Mouse (Mus musculus) midbrain, embryonic 12.5 days (tissue): ENCODE data around the gene Vmn1r4. TPM values are rescaled to one million over a fixed set of nuclear protein-coding genes. Genes with fewer than 3 reads are reported as not detected.

ENCODE experiments used
- ATAC-seq: fragments of 200-750 bp; cut with Nextera tagmentation; 2 replicates; pipeline ENCODE4 v1.8.0; 2017; ENCODE audit warnings: low read depth, moderate TSS enrichment, moderate library complexity; ENCODE audit not compliant: low FRiP score
- H3K27ac ChIP-seq: fragments of 300-500 bp; sonication (generic); replicated peaks from 2 replicates; pipeline ENCODE4 v1.5.1; 2016; ENCODE audit warnings: mild to moderate bottlenecking
- H3K27me3 ChIP-seq: fragments of 300-500 bp; sonication (generic); 2 replicates; pipeline ENCODE4 v1.6.1; 2016; ENCODE audit warnings: mild to moderate bottlenecking
- H3K36me3 ChIP-seq: fragments of 300-500 bp; sonication (generic); 2 replicates; pipeline ENCODE4 v1.6.1; 2016
- H3K4me1 ChIP-seq: fragments of 300-500 bp; sonication (generic); 2 replicates; pipeline ENCODE4 v1.6.1; 2016
- H3K4me2 ChIP-seq: fragments of 300-500 bp; sonication (generic); replicated peaks from 2 replicates; pipeline ENCODE4 v1.6.1; 2016; ENCODE audit warnings: mild to moderate bottlenecking, moderate library complexity
- H3K4me3 ChIP-seq: fragments of 300-500 bp; sonication (generic); 2 replicates; pipeline ENCODE4 v1.5.1; 2016; ENCODE audit warnings: mild to moderate bottlenecking
- H3K9ac ChIP-seq: fragments of 300-500 bp; sonication (generic); replicated peaks from 2 replicates; pipeline ENCODE4 v1.6.1; 2016; ENCODE audit warnings: mild to moderate bottlenecking, moderate library complexity
- H3K9me3 ChIP-seq: fragments of 300-500 bp; sonication (generic); 2 replicates; pipeline ENCODE4 v1.6.1; 2016; ENCODE audit warnings: mild to moderate bottlenecking
- WGBS: fragments of 180-500 bp; shearing (Covaris S2); methylation state at CpG from one replicate; pipeline ENCODE4 v1.1.7; 2016; 5-methylcytosine and 5-hydroxymethylcytosine counted together
- polyA plus RNA-seq: library from polyadenylated mRNA; unstranded; fragments of >200 nt; fragmentation: Nextera tagmentation; extraction: Ambion mirVana; gene quantifications from 2 replicates; pipeline ENCODE4 v1.2.1, GENCODE M21; 2016

The Vmn1r4 gene
- polyA plus RNA-seq, 1 experiment from 2014 or later = 0.42 TPM

- Histone ChIP-seq H3K27me3 (no peaks in the 10 kb centered on the region), H3K9me3 (no peaks in the 10 kb centered on the region), H3K4me1 (peaks cover 7% of the 10 kb centered on the region; the same call in 1 of the 2 replicates), H3K4me2 (no peak overlapping the region), H3K27ac (no peak overlapping the region), H3K4me3 (no peak overlapping the region), H3K36me3 (no peaks in the 10 kb centered on the region), H3K9ac (no peak overlapping the region)
- ATAC-seq = no peak
- 88% methylated on average over 7 of the region's 7 CpGs for WGBS
Measured at GRCm38 (mm10) chr6:56919330-56920044, 4.3 kb upstream of the Vmn1r4 start.

- no peak for ATAC-seq
- Histone ChIP-seq H3K27ac (no peak overlapping the region), H3K9ac (no peak overlapping the region), H3K27me3 (no peaks in the 10 kb centered on the region), H3K4me1 (peaks cover 10% of the 10 kb centered on the region; the same call in 1 of the 2 replicates), H3K9me3 (no peaks in the 10 kb centered on the region), H3K36me3 (no peaks in the 10 kb centered on the region), H3K4me2 (no peak overlapping the region), H3K4me3 (no peak overlapping the region)
- WGBS = 84% methylated on average over 12 of the region's 12 CpGs
Measured at GRCm38 (mm10) chr6:56920222-56921092, 3.4 kb upstream of the Vmn1r4 start.

GRCm38 (mm10) chr6:56923331-56923725 is 487 bp upstream of the Vmn1r4 start:
- under 1% methylated on average over 25 of the region's 25 CpGs for WGBS

GRCm38 (mm10) chr6:56931648-56932415 is 8.0 kb downstream of the Vmn1r4 start:
- no peaks in the 10 kb centered on the region for H3K36me3 ChIP-seq
- no peak for ATAC-seq
- no peaks in the 10 kb centered on the region for H3K4me1 ChIP-seq
- H3K27me3 ChIP-seq = no peaks in the 10 kb centered on the region
- H3K4me2 ChIP-seq = no peak overlapping the region
- no peak overlapping the region for H3K27ac ChIP-seq
- no peak overlapping the region for H3K9ac ChIP-seq
- H3K4me3 ChIP-seq = no peak overlapping the region
- WGBS = 74% methylated on average over 4 of the region's 4 CpGs
- H3K9me3 ChIP-seq = no peaks in the 10 kb centered on the region

More at GRCm38 (mm10) chr6:56923331-56923725, 487 bp upstream of the Vmn1r4 start:
- Histone ChIP-seq H3K36me3 (no peaks in the 10 kb centered on the region), H3K4me1 (peaks cover 10% of the 10 kb centered on the region; the same call in 1 of the 2 replicates), H3K4me2 (peak overlapping the region; percentile 55), H3K9me3 (no peaks in the 10 kb centered on the region), H3K27me3 (0 out of 2 replicates have a peak, but pooled peaks cover 6% of the 10 kb centered on the region), H3K9ac (peak overlapping the region; percentile 82), H3K4me3 (peak overlapping the region; percentile 75), H3K27ac (peak overlapping the region; percentile 81)
- ATAC-seq = no peak; the same call in 1 of the 2 replicates

- H3K9ac ChIP-seq = no peak overlapping the region
- no peak overlapping the region for H3K4me3 ChIP-seq
- H3K4me2 ChIP-seq = no peak overlapping the region
- no peaks in the 10 kb centered on the region for H3K36me3 ChIP-seq
- no peaks in the 10 kb centered on the region for H3K4me1 ChIP-seq
- 69% methylated on average over 2 of the region's 2 CpGs for WGBS
- ATAC-seq = no peak
- H3K27me3 ChIP-seq = no peaks in the 10 kb centered on the region
- no peaks in the 10 kb centered on the region for H3K9me3 ChIP-seq
- no peak overlapping the region for H3K27ac ChIP-seq
Measured at GRCm38 (mm10) chr6:56932464-56932863, 8.6 kb downstream of the Vmn1r4 start.

GRCm38 (mm10) chr6:56934366-56934765 is 10.6 kb downstream of the Vmn1r4 start:
- no peak overlapping the region for H3K4me3 ChIP-seq
- no peaks in the 10 kb centered on the region for H3K36me3 ChIP-seq
- no peak overlapping the region for H3K4me2 ChIP-seq
- 85% methylated on average over 4 of the region's 4 CpGs for WGBS
- H3K9ac ChIP-seq = no peak overlapping the region
- ATAC-seq = no peak
- H3K27ac ChIP-seq = no peak overlapping the region
- H3K27me3 ChIP-seq = no peaks in the 10 kb centered on the region
- no peaks in the 10 kb centered on the region for H3K4me1 ChIP-seq
- no peaks in the 10 kb centered on the region for H3K9me3 ChIP-seq

GRCm38 (mm10) chr6:56956436-56956835 is 32.6 kb downstream of the Vmn1r4 start:
- no peaks in the 10 kb centered on the region for H3K36me3 ChIP-seq
- H3K27ac ChIP-seq = no peak overlapping the region
- no peaks in the 10 kb centered on the region for H3K27me3 ChIP-seq
- WGBS = 82% methylated on average over 5 of the region's 5 CpGs
- no peak overlapping the region for H3K9ac ChIP-seq
- no peaks in the 10 kb centered on the region for H3K9me3 ChIP-seq
- no peak overlapping the region for H3K4me2 ChIP-seq
- ATAC-seq = no peak
- H3K4me3 ChIP-seq = no peak overlapping the region
- H3K4me1 ChIP-seq = no peaks in the 10 kb centered on the region

GRCm38 (mm10) chr6:56969973-56970372 is 46.2 kb downstream of the Vmn1r4 start, which contains the start of gene Vmn1r5:
Gene Vmn1r5 (plus strand): TSS chr6:56970273.
- Histone ChIP-seq H3K9me3 (no peaks in the 10 kb centered on the region), H3K27ac (no peak within 1 kb of the TSS), H3K9ac (no peak within 1 kb of the TSS), H3K27me3 (no peaks in the 10 kb centered on the region), H3K4me3 (no peak within 1 kb of the TSS), H3K4me1 (no peaks in the 10 kb centered on the region), H3K36me3 (no peaks in the 10 kb centered on the region), H3K4me2 (no peak within 1 kb of the TSS)
- ATAC-seq = no peak

GRCm38 (mm10) chr6:56996943-56997342 is 73.1 kb downstream of the Vmn1r4 start, which contains the start of gene Vmn1r6:
Gene Vmn1r6 (plus strand): TSS chr6:56997243.
- no peak for ATAC-seq
- 87% methylated on average over 2 of the region's 2 CpGs for WGBS
- Histone ChIP-seq H3K9me3 (no peaks in the 10 kb centered on the region), H3K27me3 (no peaks in the 10 kb centered on the region), H3K4me3 (no peak within 1 kb of the TSS), H3K4me2 (no peak within 1 kb of the TSS), H3K4me1 (no peaks in the 10 kb centered on the region), H3K27ac (no peak within 1 kb of the TSS), H3K9ac (no peak within 1 kb of the TSS), H3K36me3 (no peaks in the 10 kb centered on the region)
